Mouse (Mus musculus) forebrain, embryonic 14.5 days (tissue): Measurements from ENCODE around the gene Slc22a15. TPM values are rescaled to one million over a fixed set of nuclear protein-coding genes. Genes with fewer than 3 reads are reported as not detected.

Source experiments
- ATAC-seq: fragments of 200-750 bp; cut with Nextera tagmentation; 2 replicates; pipeline ENCODE4 v1.8.0; 2017; ENCODE audit warnings: mild to moderate bottlenecking, moderate library complexity
- DNase-seq: peaks from one replicate; pipeline ENCODE4 v3.0.0-alpha.2; 2015; ENCODE audit warnings: low spot score
- H3K27ac ChIP-seq: fragments of 300-500 bp; sonication (generic); 2 replicates; pipeline ENCODE4 v1.5.1; 2014; ENCODE audit warnings: low read depth, mild to moderate bottlenecking, control low read depth, low read length, moderate library complexity
- H3K27me3 ChIP-seq: fragments of 300-500 bp; sonication (generic); replicated peaks from 2 replicates; pipeline ENCODE4 v1.6.1; 2014; ENCODE audit warnings: low read length, control low read depth, mixed read lengths; ENCODE audit not compliant: control insufficient read depth, insufficient read depth
- H3K36me3 ChIP-seq: fragments of 300-500 bp; sonication (generic); 2 replicates; pipeline ENCODE4 v1.6.1; 2014; ENCODE audit warnings: low read length, control low read depth; ENCODE audit not compliant: control insufficient read depth, insufficient read depth
- H3K4me1 ChIP-seq: fragments of 300-500 bp; sonication (generic); 2 replicates; pipeline ENCODE4 v1.6.1; 2014; ENCODE audit warnings: antibody characterized with exemption, low read length, control low read depth; ENCODE audit not compliant: control insufficient read depth, insufficient read depth
- H3K4me2 ChIP-seq: fragments of 300-500 bp; sonication (generic); 2 replicates; pipeline ENCODE4 v1.6.1; 2014; ENCODE audit warnings: mild to moderate bottlenecking, control low read depth, low read length
- H3K4me3 ChIP-seq: fragments of 300-500 bp; sonication (generic); 2 replicates; pipeline ENCODE4 v1.5.1; 2014; ENCODE audit warnings: low read depth, low read length, control low read depth
- H3K9ac ChIP-seq: fragments of 300-500 bp; sonication (generic); 2 replicates; pipeline ENCODE4 v1.6.1; 2014; ENCODE audit warnings: mild to moderate bottlenecking, low read length, control low read depth, moderate library complexity
- H3K9me3 ChIP-seq: fragments of 300-500 bp; sonication (generic); replicated peaks from 2 replicates; pipeline ENCODE4 v1.6.1; 2016; ENCODE audit warnings: low read length, control low read depth, mixed read lengths; ENCODE audit not compliant: control insufficient read depth
- WGBS: fragments of 180-500 bp; shearing (Covaris S2); extraction: QIAGEN DNeasy Blood & Tissue Kit; methylation state at CpG from one replicate; pipeline ENCODE4 v1.1.7; 2014; 5-methylcytosine and 5-hydroxymethylcytosine counted together
- polyA plus RNA-seq: library from polyadenylated mRNA; unstranded; fragments of >200 nt; fragmentation: Nextera tagmentation; extraction: Ambion mirVana; gene quantifications from 2 replicates; pipeline ENCODE4 v1.2.1, GENCODE M21; 2014

Gene Slc22a15
- polyA plus RNA-seq, 1 experiment from 2014 or later, result 4.0 TPM

- Histone ChIP-seq H3K36me3 (no peaks in the 10 kb centered on the region), H3K4me1 (0 out of 2 replicates have a peak, but pooled peaks cover 3% of the 10 kb centered on the region), H3K27ac (no peak overlapping the region), H3K9ac (no peak overlapping the region), H3K9me3 (no peaks in the 10 kb centered on the region), H3K4me3 (no peak overlapping the region), H3K4me2 (no peak overlapping the region), H3K27me3 (no peaks in the 10 kb centered on the region)
- ATAC-seq (no peak), DNase-seq (no peak)
- 45% methylated on average over 4 of the region's 4 CpGs for WGBS
Observed at GRCm38 (mm10) chr3:101867001-101867421, 57.2 kb downstream of the Slc22a15 start.

DNA sequence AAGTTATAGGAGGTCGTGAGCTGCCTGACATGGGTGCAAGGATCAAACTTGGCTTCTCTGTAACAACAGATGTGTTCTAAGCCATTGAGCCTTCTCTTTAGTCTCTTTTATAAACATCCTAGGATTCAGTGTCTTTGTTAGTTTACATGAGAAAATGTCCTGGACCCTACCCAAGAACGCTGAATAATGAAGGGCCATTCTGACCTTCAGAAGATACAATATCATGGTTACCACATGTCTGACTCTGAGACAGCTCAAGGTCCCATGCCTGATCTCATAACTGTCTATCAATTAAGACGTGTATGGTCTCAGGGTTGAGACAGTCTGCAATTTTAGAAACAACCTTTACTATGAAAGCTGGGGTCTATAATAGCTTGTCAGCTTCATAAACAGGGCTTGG is 62.4 kb downstream of the Slc22a15 start:
- ATAC-seq (no peak), DNase-seq (no peak)
- H3K36me3 ChIP-seq, result no peaks in the 10 kb centered on the region; the same call in 1 of the 2 replicates
- WGBS, result 72% methylated on average over 3 of the region's 3 CpGs
- no peaks in the 10 kb centered on the region for H3K27me3 ChIP-seq
- H3K9me3 ChIP-seq, result no peaks in the 10 kb centered on the region
- H3K4me2 ChIP-seq, result no peak overlapping the region
- no peak overlapping the region for H3K4me3 ChIP-seq
- no peak overlapping the region for H3K9ac ChIP-seq
- no peak overlapping the region for H3K27ac ChIP-seq
- H3K4me1 ChIP-seq, result 0 out of 2 replicates have a peak, but pooled peaks cover under 1% of the 10 kb centered on the region

GRCm38 (mm10) chr3:101860151-101860550 is 64.1 kb downstream of the Slc22a15 start:
- ATAC-seq (0 out of 2 replicates have a peak, but pooled peaks have one; percentile 18), DNase-seq (no peak)
- Histone ChIP-seq H3K9me3 (no peaks in the 10 kb centered on the region), H3K4me3 (no peak overlapping the region), H3K27ac (no peak overlapping the region), H3K27me3 (no peaks in the 10 kb centered on the region), H3K4me1 (no peaks in the 10 kb centered on the region), H3K36me3 (no peaks in the 10 kb centered on the region; the same call in 1 of the 2 replicates), H3K4me2 (no peak overlapping the region), H3K9ac (no peak overlapping the region)
- WGBS, result 74% methylated on average over 7 of the region's 7 CpGs

- ATAC-seq (peak; percentile 60; the same call in 1 of the 2 replicates), DNase-seq (peak; percentile 63)
- H3K9ac ChIP-seq, result peak overlapping the region; percentile 9; the same call in 1 of the 2 replicates
- no peaks in the 10 kb centered on the region; the same call in 1 of the 2 replicates for H3K36me3 ChIP-seq
- H3K4me1 ChIP-seq, result no peaks in the 10 kb centered on the region
- no peak overlapping the region for H3K4me2 ChIP-seq
- H3K4me3 ChIP-seq, result no peak overlapping the region
- no peak overlapping the region for H3K27ac ChIP-seq
- H3K27me3 ChIP-seq, result no peaks in the 10 kb centered on the region
- 22% methylated on average over 7 of the region's 7 CpGs for WGBS
- H3K9me3 ChIP-seq, result no peaks in the 10 kb centered on the region
Observed at GRCm38 (mm10) chr3:101859740-101860139, 64.5 kb downstream of the Slc22a15 start.

DNA sequence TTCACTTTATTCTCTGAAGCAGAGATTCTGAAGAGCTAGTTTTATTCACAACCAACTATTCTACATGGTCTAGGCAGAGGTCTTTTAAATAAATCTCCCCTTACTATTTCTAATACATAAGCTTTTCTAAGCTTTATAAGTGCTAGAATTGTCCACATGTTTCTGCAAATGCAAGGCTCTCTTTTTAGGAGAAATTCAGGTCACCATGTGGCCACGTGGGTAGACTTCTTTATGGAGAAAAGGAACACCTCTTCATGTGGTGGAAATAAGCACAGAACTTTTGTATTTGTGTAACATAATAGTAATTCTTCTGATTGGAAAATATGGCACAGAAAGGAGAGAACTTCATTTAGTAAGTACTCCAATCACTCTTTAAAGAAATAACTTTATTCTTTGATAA is 70.2 kb downstream of the Slc22a15 start:
- ATAC-seq (no peak), DNase-seq (no peak)
- Histone ChIP-seq H3K27ac (no peak overlapping the region), H3K36me3 (no peaks in the 10 kb centered on the region; the same call in 1 of the 2 replicates), H3K9ac (no peak overlapping the region), H3K9me3 (no peaks in the 10 kb centered on the region), H3K4me1 (no peaks in the 10 kb centered on the region), H3K4me2 (no peak overlapping the region), H3K4me3 (no peak overlapping the region), H3K27me3 (no peaks in the 10 kb centered on the region)
- 85% methylated on average over 1 of the region's 1 CpGs for WGBS

DNA sequence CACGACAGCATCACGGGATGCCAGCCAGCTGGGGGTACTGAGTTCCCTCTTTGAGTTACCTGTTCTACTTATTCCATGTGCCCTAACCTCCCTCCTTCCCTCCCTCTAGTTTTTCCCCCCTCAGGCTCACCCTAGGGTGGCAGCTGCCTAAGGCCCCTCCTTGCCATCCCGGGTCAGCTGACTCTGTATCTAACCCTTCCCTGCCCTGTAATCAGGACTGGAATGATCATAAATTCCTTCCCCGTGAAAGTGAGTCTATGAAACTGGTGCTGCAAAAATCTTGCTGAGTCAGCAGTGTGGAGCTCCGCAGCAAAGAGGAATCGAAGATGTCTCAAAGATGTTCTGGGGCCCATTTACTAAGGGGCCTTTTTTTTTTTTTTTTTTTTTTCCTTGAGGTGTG is 72.9 kb downstream of the Slc22a15 start:
- no peaks in the 10 kb centered on the region for H3K9me3 ChIP-seq
- no peaks in the 10 kb centered on the region for H3K36me3 ChIP-seq
- 86% methylated on average over 6 of the region's 6 CpGs for WGBS
- no peak overlapping the region for H3K4me2 ChIP-seq
- no peak overlapping the region for H3K27ac ChIP-seq
- DNase-seq (no peak), ATAC-seq (no peak)
- H3K4me3 ChIP-seq, result no peak overlapping the region
- no peaks in the 10 kb centered on the region for H3K4me1 ChIP-seq
- no peaks in the 10 kb centered on the region for H3K27me3 ChIP-seq
- H3K9ac ChIP-seq, result no peak overlapping the region

DNA sequence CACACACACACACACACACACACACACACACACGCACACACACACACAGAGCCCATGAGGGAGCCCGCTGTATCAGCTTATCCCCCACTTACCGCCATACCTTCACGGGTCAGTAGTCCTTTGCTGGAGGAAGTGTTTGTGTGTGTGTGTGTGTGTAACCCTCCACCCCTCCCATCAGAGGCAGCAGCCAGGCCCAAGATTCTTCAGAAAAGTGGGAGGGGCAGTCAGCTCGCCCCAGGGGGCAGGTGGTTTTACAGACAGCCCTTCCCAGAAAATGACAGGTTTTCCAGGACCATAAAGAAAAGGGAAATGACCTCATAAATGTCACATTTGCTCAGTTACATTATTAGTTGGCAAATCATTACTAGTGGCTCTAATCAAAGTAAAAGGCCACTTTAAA is 75.4 kb downstream of the Slc22a15 start, which contains the start of gene Mab21l3:
TSS of gene Mab21l3 (minus strand) at position 144 of the 400 bp plus-strand sequence.
- 77% methylated on average over 5 of the region's 5 CpGs for WGBS
- no peak within 1 kb of the TSS for H3K4me3 ChIP-seq
- H3K4me1 ChIP-seq, result no peaks in the 10 kb centered on the region
- H3K9me3 ChIP-seq, result no peaks in the 10 kb centered on the region
- H3K4me2 ChIP-seq, result no peak within 1 kb of the TSS
- DNase-seq, result no peak
- no peaks in the 10 kb centered on the region for H3K36me3 ChIP-seq
- no peak within 1 kb of the TSS for H3K27ac ChIP-seq
- ATAC-seq, result no peak
- H3K27me3 ChIP-seq, result no peaks in the 10 kb centered on the region
- no peak within 1 kb of the TSS for H3K9ac ChIP-seq

DNA sequence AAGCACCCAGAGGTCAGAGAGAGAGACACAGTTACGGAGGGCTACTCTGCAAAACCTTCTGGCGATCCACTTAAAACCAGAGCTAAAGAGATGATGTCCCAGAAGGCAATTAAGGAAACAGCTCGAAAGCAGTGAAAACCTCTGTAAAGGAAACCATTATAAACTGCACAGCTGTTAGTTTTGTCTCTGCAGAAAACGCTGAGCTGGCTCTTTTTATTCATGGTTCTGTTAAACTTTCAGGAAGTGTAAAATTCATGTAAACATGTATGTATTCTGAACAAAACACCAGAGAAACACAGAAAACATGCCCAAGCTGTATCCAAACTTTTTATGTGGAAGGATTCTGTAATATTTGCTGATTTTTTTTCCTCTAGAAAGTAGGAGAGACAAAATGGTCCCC is 78.2 kb downstream of the Slc22a15 start:
- H3K4me1 ChIP-seq, result no peaks in the 10 kb centered on the region
- H3K9me3 ChIP-seq, result no peaks in the 10 kb centered on the region
- DNase-seq (peak; percentile 23), ATAC-seq (no peak)
- H3K4me3 ChIP-seq, result no peak overlapping the region
- no peak overlapping the region for H3K9ac ChIP-seq
- no peaks in the 10 kb centered on the region for H3K36me3 ChIP-seq
- WGBS, result 73% methylated on average over 4 of the region's 4 CpGs
- no peak overlapping the region for H3K27ac ChIP-seq
- H3K27me3 ChIP-seq, result no peaks in the 10 kb centered on the region
- H3K4me2 ChIP-seq, result no peak overlapping the region

DNA sequence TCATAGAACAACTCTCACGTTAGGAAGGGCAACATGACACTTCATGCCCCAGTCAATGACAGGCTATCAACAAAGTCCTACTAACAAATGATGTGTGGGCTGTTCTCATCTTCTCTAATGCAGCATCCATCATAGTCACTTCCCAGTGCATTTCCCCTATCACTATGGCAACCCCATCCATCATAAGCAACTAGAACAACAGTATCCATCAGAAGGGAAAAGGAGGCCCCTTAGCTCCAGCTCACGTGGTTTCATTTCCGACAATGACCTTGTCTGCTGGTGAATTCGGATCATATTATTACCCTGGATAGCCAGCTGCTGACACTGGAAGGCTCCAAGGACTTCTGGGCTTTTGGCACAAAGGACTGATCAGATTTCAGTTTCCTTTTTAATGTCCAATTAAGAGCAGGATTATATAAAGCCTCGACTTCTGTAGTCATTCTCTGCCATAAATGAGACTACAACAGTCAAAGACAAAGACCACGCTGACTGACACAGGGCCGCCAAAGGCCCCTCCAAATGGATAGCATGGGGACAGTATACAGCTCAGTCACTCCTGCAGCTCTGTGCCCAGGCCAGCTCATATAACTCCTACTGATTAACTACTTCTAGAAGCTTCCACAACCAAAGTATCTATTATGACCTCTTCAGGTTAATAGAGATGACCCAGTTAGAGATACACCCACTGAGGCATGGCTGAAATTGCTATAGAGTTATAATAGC is 81.7 kb downstream of the Slc22a15 start:
- Histone ChIP-seq H3K36me3 (no peaks in the 10 kb centered on the region), H3K4me2 (no peak overlapping the region), H3K27me3 (no peaks in the 10 kb centered on the region), H3K9me3 (no peaks in the 10 kb centered on the region), H3K9ac (no peak overlapping the region), H3K27ac (no peak overlapping the region), H3K4me1 (no peaks in the 10 kb centered on the region), H3K4me3 (no peak overlapping the region)
- DNase-seq (no peak), ATAC-seq (no peak)
- WGBS, result 65% methylated on average over 7 of the region's 7 CpGs
